Mouse (Mus musculus) heart, adult 2 months (tissue): ENCODE results near the gene Capn8. TPM values are rescaled to one million over a fixed set of nuclear protein-coding genes. Genes with fewer than 3 reads are reported as not detected.

Experiments used
- DNase-seq, 2 experiments: peaks; one replicate each; pipeline ENCODE4 v3.0.0; 2021
- H3K27ac ChIP-seq: fragments of 200-600 bp; 2 replicates; pipeline ENCODE4 v1.8.1; 2022
- H3K27me3 ChIP-seq: fragments of 200-500 bp; 2 replicates; pipeline ENCODE4 v1.6.1; 2012; ENCODE audit warnings: mild to moderate bottlenecking, low read length, inconsistent platforms, mixed read lengths; ENCODE audit not compliant: control insufficient read depth, insufficient read depth
- H3K36me3 ChIP-seq: fragments of 200-500 bp; 2 replicates; pipeline ENCODE4 v1.6.1; 2012; ENCODE audit warnings: low read length, inconsistent platforms; ENCODE audit not compliant: control insufficient read depth, insufficient read depth
- H3K4me1 ChIP-seq: fragments of 200-500 bp; 2 replicates; pipeline ENCODE4 v1.6.1; 2011; ENCODE audit warnings: low read length; ENCODE audit not compliant: control insufficient read depth, insufficient read depth
- H3K4me3 ChIP-seq: fragments of 200-600 bp; 2 replicates; pipeline ENCODE4 v1.8.1; 2022
- H3K79me2 ChIP-seq: fragments of 200-500 bp; replicated peaks from 2 replicates; pipeline ENCODE4 v1.6.1; 2012; ENCODE audit warnings: mild to moderate bottlenecking, inconsistent platforms, low read length, moderate library complexity, mixed read lengths; ENCODE audit not compliant: control insufficient read depth, insufficient read depth
- H3K9ac ChIP-seq: fragments of 200-500 bp; 2 replicates; pipeline ENCODE4 v1.6.1; 2012; ENCODE audit warnings: low read depth, mild to moderate bottlenecking, control low read depth, inconsistent platforms, low read length, mixed read lengths
- CTCF ChIP-seq: fragments of 200-600 bp; IDR thresholded peaks from 2 replicates; pipeline ENCODE4 v1.8.1; 2022; ENCODE audit warnings: antibody characterized with exemption, mild to moderate bottlenecking, moderate library complexity
- EP300 ChIP-seq: fragments of 200-500 bp; IDR thresholded peaks from 2 replicates; pipeline ENCODE4 v1.6.1; 2011; ENCODE audit warnings: low read depth, low read length, control low read depth; ENCODE audit not compliant: insufficient read depth
- POLR2A ChIP-seq: fragments of 200-500 bp; IDR thresholded peaks from 2 replicates; pipeline ENCODE4 v1.6.1; 2011; ENCODE audit warnings: mild to moderate bottlenecking, low read depth, low read length, control low read depth; ENCODE audit not compliant: insufficient read depth
- WGBS: fragments of 180-500 bp; shearing (Covaris S2); methylation state at CpG from one replicate; pipeline ENCODE4 v1.1.7; 2018; 5-methylcytosine and 5-hydroxymethylcytosine counted together
- intact Hi-C: fragments of 180-260 bp; cut with DNase I; formaldehyde crosslinking; loops from one replicate; pipeline ENCODE4 v1.15.1; 2025
- polyA plus RNA-seq: library from polyadenylated mRNA; depleted of rRNA; stranded (reverse); fragments of >200 nt; gene quantifications from 2 replicates; pipeline ENCODE4 v1.2.3, GENCODE M21; 2012; rRNA removed
- total RNA-seq, 2 experiments: library from RNA; stranded (reverse); gene quantifications; 2 replicates each; pipeline ENCODE4 v1.2.3; 2021

Capn8 gene
- total and polyA plus RNA-seq, 3 experiments, result not detected

DNA sequence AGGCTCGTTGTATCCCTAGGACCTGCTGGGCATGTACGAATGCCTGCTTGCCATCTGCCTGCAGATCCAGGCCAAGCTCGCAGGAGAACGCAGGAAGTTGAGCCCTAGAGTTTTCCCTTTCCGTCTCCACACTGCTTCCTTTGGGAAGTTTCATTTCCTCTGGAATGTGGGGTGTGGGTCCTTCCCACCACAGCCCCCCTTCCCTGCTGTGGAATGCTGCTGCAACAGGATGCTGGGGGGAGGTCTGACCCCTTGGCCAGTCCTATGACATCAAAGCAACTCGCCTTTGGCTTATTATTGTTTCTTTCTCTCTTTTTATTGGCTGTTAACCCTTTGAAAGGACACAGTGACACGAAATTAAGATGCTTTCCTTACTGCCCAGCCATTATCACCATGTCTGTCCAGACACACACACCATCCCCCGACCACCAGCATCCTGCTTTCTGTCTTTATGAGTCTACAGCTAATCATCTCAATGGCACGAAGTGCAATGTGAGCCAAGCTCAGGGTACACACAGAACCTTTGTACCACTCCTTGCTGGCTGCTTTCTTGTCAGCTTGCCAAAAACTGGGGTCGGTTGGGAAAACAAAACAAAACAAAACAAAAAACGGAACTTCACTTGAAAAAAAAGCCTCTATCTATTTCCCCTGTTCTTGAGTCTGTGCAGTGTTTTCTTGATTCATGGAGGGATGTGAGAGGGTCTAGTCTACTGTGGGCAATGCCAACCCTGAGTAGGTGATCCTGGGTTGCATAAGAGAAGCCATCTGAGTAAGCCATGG, 105.9 kb downstream of the Capn8 start:
- intact Hi-C loops, result no loop called here
- 34% methylated on average over 11 of the region's 11 CpGs for WGBS
- peak in 1 of 2 experiments; percentile 32 for DNase-seq

DNA sequence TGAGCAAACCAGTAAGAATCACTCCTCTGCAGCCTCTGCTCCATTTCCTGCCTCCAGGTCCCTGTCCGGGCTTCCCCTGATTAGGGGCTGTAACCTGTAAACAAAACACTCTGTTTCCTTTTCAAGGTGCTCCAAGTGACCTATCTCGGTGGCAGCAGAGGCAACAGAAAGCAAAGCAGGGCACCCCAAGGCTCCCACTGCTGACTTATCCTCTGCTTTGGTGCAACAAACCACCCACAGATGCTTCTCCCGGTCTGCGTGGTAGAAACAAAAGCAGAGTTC, 106.5 kb downstream of the Capn8 start:
- no peaks in the 10 kb centered on the region for H3K27me3 ChIP-seq
- intact Hi-C loops, result no loop called here
- TF ChIP-seq CTCF (no peak), EP300 (no peak), POLR2A (no peak)
- DNase-seq, result peak in 1 of 2 experiments; percentile 9
- H3K36me3 ChIP-seq, result no peaks in the 10 kb centered on the region
- H3K9ac ChIP-seq, result no peak overlapping the region
- no peak overlapping the region for H3K4me3 ChIP-seq
- H3K27ac ChIP-seq, result peak overlapping the region; percentile 64
- H3K4me1 ChIP-seq, result peaks cover 15% of the 10 kb centered on the region
- no peaks in the 10 kb centered on the region for H3K79me2 ChIP-seq
- 58% methylated on average over 4 of the region's 4 CpGs for WGBS

More for the DNA sequence above, 105.9 kb downstream of the Capn8 start:
- Histone ChIP-seq H3K27ac (peak overlapping the region; percentile 64), H3K4me3 (no peak overlapping the region), H3K9ac (no peak overlapping the region), H3K36me3 (no peaks in the 10 kb centered on the region), H3K4me1 (peaks cover 15% of the 10 kb centered on the region), H3K27me3 (no peaks in the 10 kb centered on the region), H3K79me2 (no peaks in the 10 kb centered on the region)
- no peak for TF ChIP-seq POLR2A
- 0 out of 2 replicates have a peak, but pooled peaks have one; percentile 38 for TF ChIP-seq EP300

DNA sequence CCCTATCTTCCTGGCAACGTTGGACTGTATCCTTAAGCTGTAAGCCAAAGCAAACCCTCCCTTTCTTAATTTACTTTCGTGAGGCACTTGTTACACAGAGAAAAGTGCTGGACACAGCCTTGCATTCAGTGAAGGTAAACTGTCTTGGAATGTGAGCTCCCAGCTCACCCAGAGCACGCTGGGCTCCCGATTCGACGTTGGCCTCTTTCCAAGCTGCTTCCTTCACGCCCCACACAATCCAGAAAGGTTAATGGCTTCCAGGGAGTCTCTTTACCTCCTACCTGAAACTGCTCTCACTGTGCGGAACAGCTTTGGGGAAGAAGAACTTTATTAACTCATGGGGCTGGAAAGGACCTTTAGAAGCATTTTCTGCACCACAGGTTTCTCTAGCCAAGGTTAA, 110.5 kb downstream of the Capn8 start:
- TF ChIP-seq CTCF (no peak), EP300 (no peak), POLR2A (no peak)
- no peaks in the 10 kb centered on the region for H3K36me3 ChIP-seq
- 22% methylated on average over 8 of the region's 8 CpGs for WGBS
- no peaks in the 10 kb centered on the region for H3K79me2 ChIP-seq
- H3K27me3 ChIP-seq, result no peaks in the 10 kb centered on the region
- H3K4me1 ChIP-seq, result peaks cover 8% of the 10 kb centered on the region
- DNase-seq, result no peak
- no peak overlapping the region for H3K9ac ChIP-seq
- H3K4me3 ChIP-seq, result no peak overlapping the region
- intact Hi-C loops, result no loop called here
- no peak overlapping the region for H3K27ac ChIP-seq

DNA sequence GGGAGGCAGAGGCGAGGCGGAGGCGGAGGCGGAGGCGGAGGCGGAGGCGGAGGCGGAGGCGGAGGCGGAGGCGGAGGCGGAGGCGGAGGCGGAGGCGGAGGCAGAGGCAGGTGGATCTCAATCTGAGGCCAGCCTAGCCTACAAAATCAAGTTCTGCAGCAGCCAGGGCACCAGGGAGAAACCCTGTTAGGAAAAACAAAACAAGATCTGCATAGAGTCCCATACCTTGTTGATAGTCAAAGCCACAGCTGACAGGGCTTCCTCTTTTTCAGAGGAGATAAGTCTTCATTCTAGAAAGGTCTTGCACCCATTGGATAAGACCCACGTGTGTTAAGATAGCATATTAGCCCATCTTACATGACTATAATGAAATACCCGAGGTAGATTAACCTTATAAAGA, 113.3 kb downstream of the Capn8 start:
- H3K9ac ChIP-seq, result no peak overlapping the region
- no peak for TF ChIP-seq CTCF
- TF ChIP-seq EP300, result no peak
- TF ChIP-seq POLR2A, result no peak
- intact Hi-C loops, result no loop called here
- no peaks in the 10 kb centered on the region for H3K27me3 ChIP-seq
- H3K27ac ChIP-seq, result no peak overlapping the region
- no peaks in the 10 kb centered on the region for H3K79me2 ChIP-seq
- WGBS, result 96% methylated on average over 17 of the region's 17 CpGs
- peaks cover 1% of the 10 kb centered on the region; the same call in 1 of the 2 replicates for H3K4me1 ChIP-seq
- H3K4me3 ChIP-seq, result no peak overlapping the region
- no peak for DNase-seq
- no peaks in the 10 kb centered on the region for H3K36me3 ChIP-seq

DNA sequence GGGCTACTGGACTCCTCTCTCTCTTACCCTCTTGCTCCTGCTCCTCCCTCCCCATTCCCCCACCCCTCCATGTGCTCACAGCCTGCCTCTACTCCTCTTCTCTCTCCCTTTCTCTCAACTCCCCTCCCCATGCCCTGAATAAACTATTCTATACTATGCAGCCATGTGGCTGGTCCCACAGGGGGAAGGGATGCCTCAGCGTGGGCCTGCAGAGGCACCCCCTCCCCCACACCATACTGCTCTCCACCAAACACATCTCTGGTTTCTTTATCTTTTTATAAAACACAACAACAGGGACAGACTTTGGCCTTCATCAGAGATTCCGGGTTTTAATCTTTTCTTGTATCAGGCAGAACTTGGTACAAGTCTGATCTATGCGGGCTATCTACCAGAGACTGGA, 114.4 kb downstream of the Capn8 start:
- Histone ChIP-seq H3K36me3 (no peaks in the 10 kb centered on the region), H3K9ac (no peak overlapping the region), H3K27me3 (no peaks in the 10 kb centered on the region), H3K27ac (no peak overlapping the region), H3K4me3 (no peak overlapping the region), H3K4me1 (peaks cover 1% of the 10 kb centered on the region; the same call in 1 of the 2 replicates), H3K79me2 (no peaks in the 10 kb centered on the region)
- TF ChIP-seq CTCF (no peak), POLR2A (no peak), EP300 (no peak)
- intact Hi-C loops, result no loop called here
- whole genome bisulfite sequencing, result 67% methylated on average over 3 of the region's 3 CpGs
- no peak for DNase-seq

DNA sequence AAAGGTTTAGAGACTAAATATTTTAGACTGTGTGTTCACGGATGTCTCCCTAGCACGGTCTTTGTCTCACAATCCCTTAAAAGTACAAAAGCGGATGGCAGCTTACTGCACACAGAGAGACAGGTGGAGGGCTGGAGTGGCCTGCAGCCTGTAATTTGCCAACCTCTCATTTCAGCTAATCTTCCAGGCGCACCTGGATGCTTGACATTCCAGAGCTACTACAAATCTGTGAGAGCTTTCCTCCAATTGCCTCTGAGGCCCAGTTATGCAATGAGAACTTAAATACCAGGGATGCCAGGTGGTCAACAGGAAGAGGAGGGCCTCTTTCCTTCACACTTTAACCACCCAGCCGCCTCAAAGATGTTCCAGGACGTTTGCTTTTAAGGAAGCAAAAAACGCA, 114.8 kb downstream of the Capn8 start:
- Histone ChIP-seq H3K9ac (no peak overlapping the region), H3K27ac (no peak overlapping the region), H3K36me3 (no peaks in the 10 kb centered on the region), H3K27me3 (no peaks in the 10 kb centered on the region), H3K79me2 (no peaks in the 10 kb centered on the region), H3K4me3 (no peak overlapping the region), H3K4me1 (peaks cover 1% of the 10 kb centered on the region; the same call in 1 of the 2 replicates)
- intact Hi-C loops, result no loop called here
- WGBS, result 73% methylated on average over 7 of the region's 7 CpGs
- DNase-seq, result no peak
- no peak for TF ChIP-seq CTCF
- no peak for TF ChIP-seq EP300
- no peak for TF ChIP-seq POLR2A

Other genes with a start within 250 kb of the Capn8 start
- gene Fbxo28, start 223.4 kb upstream of the Capn8 start, total RNA-seq, result 10 to 100 TPM; 20.4 to 20.9 TPM
- gene Fbxo28, start 223.4 kb upstream of the Capn8 start, polyA plus RNA-seq, result 7.1 and 10.8 TPM in 2 replicates
- 10 to 100 TPM in 1 of 2 experiments, 1 to 10 TPM in 1; 8.4 to 11.4 TPM for gene Trp53bp2, start 155.8 kb upstream of the Capn8 start, total RNA-seq
- gene Trp53bp2, start 155.8 kb upstream of the Capn8 start, polyA plus RNA-seq, result 9.3 and 11.7 TPM in 2 replicates
- gene Capn2, start 47.4 kb upstream of the Capn8 start, total RNA-seq, result 10 to 100 TPM; 63.9 to 65.3 TPM
- 28.0 and 46.2 TPM in 2 replicates for gene Capn2, start 47.4 kb upstream of the Capn8 start, polyA plus RNA-seq
- not detected for gene Ccdc185, start 184.2 kb downstream of the Capn8 start, total RNA-seq
- gene Ccdc185, start 184.2 kb downstream of the Capn8 start, polyA plus RNA-seq, result 0.04 TPM in 1 of 2 replicates, not detected in the other
- under 1 TPM; 0.16 to 0.34 TPM for gene Susd4, start 198.9 kb downstream of the Capn8 start, total RNA-seq
- 0.49 and 0.88 TPM in 2 replicates for gene Susd4, start 198.9 kb downstream of the Capn8 start, polyA plus RNA-seq